Mouse (Mus musculus): ENCODE measurements around the gene Scn4a. TPM values are rescaled to one million over a fixed set of nuclear protein-coding genes. Genes with fewer than 3 reads are reported as not detected.

The Scn4a gene
- polyA plus RNA-seq, 1 experiment from 2014 or later, result 0.02 TPM

- no peaks in the 10 kb centered on the region for H3K36me3 ChIP-seq (ENCODE audit: control insufficient read depth, insufficient read depth, low read length)
- no peak overlapping the region for H3K4me2 ChIP-seq (replicated peaks; ENCODE audit: low read depth)
- ATAC-seq (ENCODE audit: low FRiP score, low TSS enrichment), result peak; percentile 65
- TF ChIP-seq EP300 (optimal IDR thresholded peaks at IDR 0.05) (no peak), CTCF (IDR thresholded peaks at IDR 0.05; ENCODE audit: low read depth) (peak; percentile 98)
- 27% methylated on average over 6 of the region's 6 CpGs for WGBS
- no peak overlapping the region for H3K27ac ChIP-seq (replicated peaks)
- H3K27me3 ChIP-seq (ENCODE audit: control insufficient read depth, insufficient read depth, low read length), result no peaks in the 10 kb centered on the region
- H3K4me3 ChIP-seq (ENCODE audit: low read depth, low read length), result no peak overlapping the region
- no peaks in the 10 kb centered on the region; the same call in 1 of the 2 replicates for H3K4me1 ChIP-seq (replicated peaks; ENCODE audit: control insufficient read depth, insufficient read depth)
- H3K9me3 ChIP-seq (ENCODE audit: control insufficient read depth, low read length), result no peaks in the 10 kb centered on the region
- no peak overlapping the region for H3K9ac ChIP-seq (ENCODE audit: low read length)
- DNase-seq (ENCODE audit: low spot score), result peak; percentile 69
These were observed 38.6 kb upstream of the Scn4a start for GRCm38 (mm10) chr11:106391546-106392188.

- no peaks in the 10 kb centered on the region for H3K27me3 ChIP-seq (ENCODE audit: control insufficient read depth, insufficient read depth, low read length)
- no peaks in the 10 kb centered on the region for H3K9me3 ChIP-seq (ENCODE audit: control insufficient read depth, low read length)
- H3K4me2 ChIP-seq (replicated peaks; ENCODE audit: low read depth), result no peak overlapping the region
- DNase-seq (ENCODE audit: low spot score) (no peak), ATAC-seq (ENCODE audit: low FRiP score, low TSS enrichment) (no peak)
- no peak overlapping the region for H3K27ac ChIP-seq (replicated peaks)
- 24% methylated on average over 3 of the region's 3 CpGs for WGBS
- H3K36me3 ChIP-seq (ENCODE audit: control insufficient read depth, insufficient read depth, low read length), result no peaks in the 10 kb centered on the region
- TF ChIP-seq EP300 (optimal IDR thresholded peaks at IDR 0.05), result no peak
- no peaks in the 10 kb centered on the region; the same call in 1 of the 2 replicates for H3K4me1 ChIP-seq (replicated peaks; ENCODE audit: control insufficient read depth, insufficient read depth)
- H3K9ac ChIP-seq (ENCODE audit: low read length), result no peak overlapping the region
- H3K4me3 ChIP-seq (ENCODE audit: low read depth, low read length), result no peak overlapping the region
These were observed 37.7 kb upstream of the Scn4a start for GRCm38 (mm10) chr11:106390757-106391156.

- WGBS, result 21% methylated on average over 3 of the region's 3 CpGs
- Histone ChIP-seq H3K9me3 (ENCODE audit: control insufficient read depth, low read length) (no peaks in the 10 kb centered on the region), H3K36me3 (ENCODE audit: control insufficient read depth, insufficient read depth, low read length) (no peaks in the 10 kb centered on the region), H3K4me1 (replicated peaks; ENCODE audit: control insufficient read depth, insufficient read depth) (no peaks in the 10 kb centered on the region; the same call in 1 of the 2 replicates), H3K27me3 (ENCODE audit: control insufficient read depth, insufficient read depth, low read length) (no peaks in the 10 kb centered on the region), H3K4me2 (replicated peaks; ENCODE audit: low read depth) (no peak overlapping the region), H3K4me3 (ENCODE audit: low read depth, low read length) (no peak overlapping the region), H3K9ac (ENCODE audit: low read length) (no peak overlapping the region), H3K27ac (replicated peaks) (no peak overlapping the region; the same call in 1 of the 2 replicates)
- no peak for TF ChIP-seq CTCF (IDR thresholded peaks at IDR 0.05; ENCODE audit: low read depth)
- TF ChIP-seq EP300 (optimal IDR thresholded peaks at IDR 0.05), result no peak
- ATAC-seq (ENCODE audit: low FRiP score, low TSS enrichment), result no peak
- DNase-seq (ENCODE audit: low spot score), result no peak
These were observed 36.5 kb upstream of the Scn4a start for GRCm38 (mm10) chr11:106389611-106390010.

- Histone ChIP-seq H3K27ac (replicated peaks) (no peak within 1 kb of the TSS), H3K27me3 (ENCODE audit: control insufficient read depth, insufficient read depth, low read length) (no peaks in the 10 kb centered on the region), H3K36me3 (ENCODE audit: control insufficient read depth, insufficient read depth, low read length) (no peaks in the 10 kb centered on the region), H3K4me1 (replicated peaks; ENCODE audit: control insufficient read depth, insufficient read depth) (no peaks in the 10 kb centered on the region; the same call in 1 of the 2 replicates), H3K9me3 (ENCODE audit: control insufficient read depth, low read length) (no peaks in the 10 kb centered on the region), H3K4me3 (ENCODE audit: low read depth, low read length) (no peak within 1 kb of the TSS), H3K4me2 (replicated peaks; ENCODE audit: low read depth) (no peak within 1 kb of the TSS), H3K9ac (ENCODE audit: low read length) (no peak within 1 kb of the TSS)
- TF ChIP-seq EP300 (optimal IDR thresholded peaks at IDR 0.05) (no peak), CTCF (IDR thresholded peaks at IDR 0.05; ENCODE audit: low read depth) (no peak)
- no peak for ATAC-seq (ENCODE audit: low FRiP score, low TSS enrichment)
- DNase-seq (ENCODE audit: low spot score), result no peak
- 67% methylated on average over 6 of the region's 6 CpGs for WGBS
These were observed 34.7 kb upstream of the Scn4a start, which contains the start of gene Icam2 for GRCm38 (mm10) chr11:106387791-106388216. Icam2 (minus strand) TSS chr11:106388075.

- no peak overlapping the region for H3K27ac ChIP-seq (replicated peaks)
- no peaks in the 10 kb centered on the region for H3K9me3 ChIP-seq (ENCODE audit: control insufficient read depth, low read length)
- no peak overlapping the region for H3K9ac ChIP-seq (ENCODE audit: low read length)
- H3K4me1 ChIP-seq (replicated peaks; ENCODE audit: control insufficient read depth, insufficient read depth), result no peaks in the 10 kb centered on the region; the same call in 1 of the 2 replicates
- no peaks in the 10 kb centered on the region for H3K36me3 ChIP-seq (ENCODE audit: control insufficient read depth, insufficient read depth, low read length)
- no peak for DNase-seq (ENCODE audit: low spot score)
- no peak overlapping the region for H3K4me2 ChIP-seq (replicated peaks; ENCODE audit: low read depth)
- no peak for ATAC-seq (ENCODE audit: low FRiP score, low TSS enrichment)
- 56% methylated on average over 6 of the region's 6 CpGs for WGBS
- H3K27me3 ChIP-seq (ENCODE audit: control insufficient read depth, insufficient read depth, low read length), result no peaks in the 10 kb centered on the region
- TF ChIP-seq EP300 (optimal IDR thresholded peaks at IDR 0.05) (no peak), CTCF (IDR thresholded peaks at IDR 0.05; ENCODE audit: low read depth) (no peak)
- no peak overlapping the region for H3K4me3 ChIP-seq (ENCODE audit: low read depth, low read length)
These were observed 33.9 kb upstream of the Scn4a start for GRCm38 (mm10) chr11:106387020-106387419.

GRCm38 (mm10) chr11:106386409-106386808 is 33.3 kb upstream of the Scn4a start:
- Histone ChIP-seq H3K27ac (replicated peaks) (no peak overlapping the region), H3K4me2 (replicated peaks; ENCODE audit: low read depth) (no peak overlapping the region), H3K36me3 (ENCODE audit: control insufficient read depth, insufficient read depth, low read length) (no peaks in the 10 kb centered on the region), H3K27me3 (ENCODE audit: control insufficient read depth, insufficient read depth, low read length) (no peaks in the 10 kb centered on the region), H3K9ac (ENCODE audit: low read length) (no peak overlapping the region), H3K4me1 (replicated peaks; ENCODE audit: control insufficient read depth, insufficient read depth) (no peaks in the 10 kb centered on the region; the same call in 1 of the 2 replicates), H3K4me3 (ENCODE audit: low read depth, low read length) (no peak overlapping the region), H3K9me3 (ENCODE audit: control insufficient read depth, low read length) (no peaks in the 10 kb centered on the region)
- TF ChIP-seq EP300 (optimal IDR thresholded peaks at IDR 0.05), result no peak
- TF ChIP-seq CTCF (IDR thresholded peaks at IDR 0.05; ENCODE audit: low read depth), result no peak
- DNase-seq (ENCODE audit: low spot score), result no peak
- WGBS, result 78% methylated on average over 3 of the region's 3 CpGs
- ATAC-seq (ENCODE audit: low FRiP score, low TSS enrichment), result no peak
